Mouse (Mus musculus): ENCODE data around the gene Sele. TPM values are rescaled to one million over a fixed set of nuclear protein-coding genes. Genes with fewer than 3 reads are reported as not detected.

Sele gene
- polyA plus RNA-seq, 1 experiment from 2014 or later = not detected

Other genes with a start within 250 kb of the Sele start
- gene Scyl3, start 119.1 kb upstream of the Sele start, polyA plus RNA-seq (2016; fragmentation: Nextera tagmentation; extraction: Ambion mirVana) = 24.0 and 25.3 TPM in 2 replicates
- 18.4 and 20.0 TPM in 2 replicates for gene BC055324, start 53.4 kb upstream of the Sele start, polyA plus RNA-seq (2016; fragmentation: Nextera tagmentation; extraction: Ambion mirVana)
- 8.9 and 9.1 TPM in 2 replicates for gene Mettl18, start 53.3 kb upstream of the Sele start, polyA plus RNA-seq (2016; fragmentation: Nextera tagmentation; extraction: Ambion mirVana)
- 0.30 TPM in 1 of 2 replicates, not detected in the other for gene Sell, start 13.7 kb downstream of the Sele start, polyA plus RNA-seq (2016; fragmentation: Nextera tagmentation; extraction: Ambion mirVana)
- gene Selp, start 67.0 kb downstream of the Sele start, polyA plus RNA-seq (2016; fragmentation: Nextera tagmentation; extraction: Ambion mirVana) = 0.12 TPM in 1 of 2 replicates, not detected in the other
- 0.17 and 0.34 TPM in 2 replicates for gene F5, start 103.6 kb downstream of the Sele start, polyA plus RNA-seq (2016; fragmentation: Nextera tagmentation; extraction: Ambion mirVana)
- gene Slc19a2, start 200.8 kb downstream of the Sele start, polyA plus RNA-seq (2016; fragmentation: Nextera tagmentation; extraction: Ambion mirVana) = 10.0 and 10.1 TPM in 2 replicates
- 15.3 and 19.2 TPM in 2 replicates for gene Ccdc181, start 227.4 kb downstream of the Sele start, polyA plus RNA-seq (2016; fragmentation: Nextera tagmentation; extraction: Ambion mirVana)